Mouse (Mus musculus) hindbrain, embryonic 12.5 days (tissue): Measurements from ENCODE around the gene Ppcs. TPM values are rescaled to one million over a fixed set of nuclear protein-coding genes. Genes with fewer than 3 reads are reported as not detected.

Experiments used
- ATAC-seq: fragments of 200-750 bp; cut with Nextera tagmentation; 2 replicates; pipeline ENCODE4 v1.8.0; 2017; ENCODE audit warnings: moderate TSS enrichment; ENCODE audit not compliant: low FRiP score
- H3K27ac ChIP-seq: fragments of 300-500 bp; sonication (generic); 2 replicates; pipeline ENCODE4 v1.5.1; 2016; ENCODE audit warnings: mild to moderate bottlenecking
- H3K27me3 ChIP-seq: fragments of 300-500 bp; sonication (generic); 2 replicates; pipeline ENCODE4 v1.6.1; 2016; ENCODE audit warnings: mild to moderate bottlenecking
- H3K36me3 ChIP-seq: fragments of 300-500 bp; sonication (generic); 2 replicates; pipeline ENCODE4 v1.6.1; 2016; ENCODE audit warnings: mild to moderate bottlenecking
- H3K4me1 ChIP-seq: fragments of 300-500 bp; sonication (generic); 2 replicates; pipeline ENCODE4 v1.6.1; 2016
- H3K4me2 ChIP-seq: fragments of 300-500 bp; sonication (generic); replicated peaks from 2 replicates; pipeline ENCODE4 v1.6.1; 2016; ENCODE audit warnings: mild to moderate bottlenecking
- H3K4me3 ChIP-seq: fragments of 300-500 bp; sonication (generic); 2 replicates; pipeline ENCODE4 v1.5.1; 2016; ENCODE audit warnings: mild to moderate bottlenecking
- H3K9ac ChIP-seq: fragments of 300-500 bp; sonication (generic); 2 replicates; pipeline ENCODE4 v1.6.1; 2016; ENCODE audit warnings: mild to moderate bottlenecking, moderate library complexity
- H3K9me3 ChIP-seq: fragments of 300-500 bp; sonication (generic); replicated peaks from 2 replicates; pipeline ENCODE4 v1.6.1; 2016; ENCODE audit warnings: mild to moderate bottlenecking
- whole genome bisulfite sequencing: fragments of 180-500 bp; shearing (Covaris S2); methylation state at CpG from one replicate; pipeline ENCODE4 v1.1.7; 2016; 5-methylcytosine and 5-hydroxymethylcytosine counted together
- polyA plus RNA-seq: library from polyadenylated mRNA; unstranded; fragments of >200 nt; fragmentation: Nextera tagmentation; extraction: Ambion mirVana; gene quantifications from 2 replicates; pipeline ENCODE4 v1.2.1, GENCODE M21; 2016

Gene Ppcs
- polyA plus RNA-seq, 1 experiment from 2014 or later = 24.5 TPM

DNA sequence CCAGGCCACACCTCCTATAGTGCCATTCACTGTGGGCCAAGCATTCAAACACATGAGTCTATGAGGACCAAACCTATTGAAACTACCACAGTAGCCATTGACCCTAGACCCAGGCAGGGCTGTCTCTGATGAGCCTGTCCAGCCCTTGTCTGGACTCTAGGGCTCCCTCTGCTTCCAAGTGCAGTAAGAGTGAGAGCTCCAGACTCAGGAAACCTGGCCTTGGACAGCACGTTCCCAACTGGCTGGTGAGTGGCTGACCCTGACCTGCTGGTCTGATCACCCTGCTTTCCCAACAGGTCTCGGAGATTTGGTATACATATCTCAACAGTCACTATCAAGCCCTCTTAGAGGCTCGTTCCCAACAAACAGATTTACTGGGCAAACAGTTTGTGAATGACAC lies 25.6 kb upstream of the Ppcs start:
- Histone ChIP-seq H3K4me3 (no peak overlapping the region), H3K4me1 (no peaks in the 10 kb centered on the region), H3K36me3 (no peaks in the 10 kb centered on the region), H3K27ac (no peak overlapping the region), H3K9me3 (no peaks in the 10 kb centered on the region), H3K4me2 (no peak overlapping the region), H3K9ac (no peak overlapping the region), H3K27me3 (no peaks in the 10 kb centered on the region)
- 77% methylated on average over 3 of the region's 3 CpGs for WGBS
- ATAC-seq = no peak

DNA sequence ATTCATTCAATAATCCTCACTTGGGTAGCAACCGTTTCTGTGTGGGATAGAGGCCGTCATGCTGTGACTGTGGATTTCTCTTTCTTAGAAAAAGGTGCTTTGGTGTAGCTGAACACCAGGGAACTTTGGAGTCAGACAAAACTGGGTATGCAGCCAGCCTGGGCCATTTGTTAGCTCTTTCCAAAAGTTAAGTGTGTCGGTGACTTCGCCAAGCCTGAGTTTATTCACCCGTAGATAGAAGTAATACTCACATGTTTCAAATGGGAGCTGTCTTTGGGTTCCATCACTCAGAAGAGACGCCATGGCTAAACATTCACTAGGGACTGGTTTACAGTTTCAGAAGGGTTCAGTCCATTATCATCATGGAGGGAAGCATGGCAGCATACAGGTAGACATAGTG lies 25.0 kb upstream of the Ppcs start:
- Histone ChIP-seq H3K27me3 (no peaks in the 10 kb centered on the region), H3K36me3 (no peaks in the 10 kb centered on the region), H3K4me1 (peaks cover 4% of the 10 kb centered on the region), H3K9me3 (no peaks in the 10 kb centered on the region), H3K27ac (no peak overlapping the region), H3K4me2 (no peak overlapping the region), H3K9ac (no peak overlapping the region), H3K4me3 (no peak overlapping the region)
- no peak for ATAC-seq
- 95% methylated on average over 6 of the region's 6 CpGs for WGBS

DNA sequence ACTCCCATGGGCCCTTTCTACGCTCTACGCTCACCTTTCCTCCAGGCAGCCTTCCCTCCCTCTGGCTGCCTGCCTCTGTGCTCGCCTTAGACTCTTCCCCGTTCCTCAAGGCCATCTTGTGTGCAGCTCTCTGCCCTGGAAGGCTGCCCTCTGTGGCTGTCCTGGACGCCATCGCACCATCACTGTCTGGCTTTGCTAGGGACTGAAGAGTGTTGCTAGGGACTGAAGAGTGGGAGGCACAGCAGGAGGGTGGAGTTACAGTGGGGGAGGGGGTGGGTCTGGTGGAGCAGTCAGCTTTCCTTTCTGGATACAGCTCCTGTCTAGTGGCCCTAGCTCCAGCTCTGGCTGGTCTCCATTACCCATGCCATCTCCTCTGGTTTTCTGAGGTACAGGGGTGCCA lies 20.3 kb upstream of the Ppcs start:
- H3K9me3 ChIP-seq = no peaks in the 10 kb centered on the region
- H3K4me1 ChIP-seq = peaks cover 4% of the 10 kb centered on the region
- no peak overlapping the region for H3K4me3 ChIP-seq
- WGBS = 36% methylated on average over 6 of the region's 6 CpGs
- H3K27ac ChIP-seq = no peak overlapping the region
- H3K27me3 ChIP-seq = no peaks in the 10 kb centered on the region
- ATAC-seq = no peak
- H3K4me2 ChIP-seq = no peak overlapping the region
- H3K36me3 ChIP-seq = no peaks in the 10 kb centered on the region
- no peak overlapping the region for H3K9ac ChIP-seq

DNA sequence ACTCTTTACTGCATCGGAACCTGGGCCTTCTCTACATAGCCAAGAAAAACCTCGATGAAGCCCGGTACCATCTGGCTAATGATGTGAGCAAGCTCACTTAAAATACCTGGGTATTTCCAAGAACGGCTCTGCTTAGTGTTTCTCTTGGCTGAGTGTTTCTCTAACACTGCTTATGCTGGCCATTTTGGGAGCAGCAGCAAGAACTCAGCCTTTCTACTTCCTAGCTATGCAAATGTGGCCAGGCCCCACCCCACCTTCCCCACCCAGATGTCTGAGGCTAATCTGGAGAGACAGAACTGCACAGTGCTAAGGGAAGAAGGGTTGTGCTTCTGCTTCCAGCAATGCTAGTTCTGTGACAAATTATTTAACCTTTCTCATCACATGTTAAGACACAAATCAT lies 19.6 kb upstream of the Ppcs start:
- H3K9ac ChIP-seq = no peak overlapping the region
- no peak overlapping the region for H3K27ac ChIP-seq
- no peak overlapping the region for H3K4me3 ChIP-seq
- no peak overlapping the region for H3K4me2 ChIP-seq
- no peaks in the 10 kb centered on the region for H3K36me3 ChIP-seq
- peaks cover 4% of the 10 kb centered on the region for H3K4me1 ChIP-seq
- no peaks in the 10 kb centered on the region for H3K9me3 ChIP-seq
- 97% methylated on average over 4 of the region's 4 CpGs for WGBS
- ATAC-seq = no peak
- no peaks in the 10 kb centered on the region for H3K27me3 ChIP-seq

DNA sequence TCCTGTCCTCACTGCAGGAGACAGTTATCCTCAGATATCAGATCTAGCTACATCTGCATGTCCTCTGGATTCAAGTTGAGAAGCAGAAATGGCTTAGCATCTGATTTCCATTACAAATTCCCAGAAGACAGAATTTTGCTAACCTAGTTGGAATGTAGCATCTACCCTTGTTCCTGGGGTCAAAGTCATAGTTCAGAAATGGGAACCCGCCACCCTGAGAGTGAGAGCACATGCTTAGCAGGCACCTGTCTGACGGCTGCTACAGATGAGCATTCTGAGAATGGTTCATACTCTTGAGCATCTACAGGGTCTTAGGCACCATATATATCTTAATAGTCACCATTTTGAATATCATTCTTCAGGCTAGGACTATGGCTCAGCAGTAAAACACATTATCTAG lies 15.7 kb upstream of the Ppcs start:
- Histone ChIP-seq H3K9ac (no peak overlapping the region), H3K27ac (no peak overlapping the region), H3K4me1 (peaks cover 4% of the 10 kb centered on the region), H3K4me2 (no peak overlapping the region), H3K9me3 (peaks cover 8% of the 10 kb centered on the region), H3K36me3 (no peaks in the 10 kb centered on the region), H3K27me3 (peaks cover 5% of the 10 kb centered on the region; the same call in 1 of the 2 replicates), H3K4me3 (no peak overlapping the region)
- 83% methylated on average over 2 of the region's 2 CpGs for WGBS
- ATAC-seq = no peak

DNA sequence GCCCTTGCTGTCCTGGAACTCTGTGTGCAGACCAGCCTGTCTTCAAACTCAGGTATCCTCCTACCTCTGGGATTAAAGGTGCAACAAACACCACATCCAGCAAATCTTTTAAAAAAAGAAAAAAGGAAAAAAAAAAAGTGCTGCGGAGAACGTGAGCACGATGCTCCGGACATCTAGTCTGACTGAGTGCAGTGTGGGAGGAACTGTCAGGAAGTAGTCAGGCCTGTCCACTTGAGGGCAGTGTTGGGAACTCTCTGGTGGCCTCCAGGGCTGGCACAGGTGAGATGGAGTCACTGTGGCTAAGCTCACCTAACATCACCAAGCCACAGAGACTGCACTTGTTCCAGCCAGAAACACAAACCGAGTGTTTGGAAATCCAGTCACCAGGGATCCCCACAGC lies 8.5 kb upstream of the Ppcs start:
- Histone ChIP-seq H3K36me3 (no peaks in the 10 kb centered on the region), H3K9ac (no peak overlapping the region), H3K27me3 (peaks cover 16% of the 10 kb centered on the region), H3K4me1 (no peaks in the 10 kb centered on the region), H3K4me3 (no peak overlapping the region), H3K4me2 (no peak overlapping the region), H3K9me3 (peaks cover 2% of the 10 kb centered on the region), H3K27ac (no peak overlapping the region)
- no peak for ATAC-seq
- WGBS = 30% methylated on average over 5 of the region's 5 CpGs

DNA sequence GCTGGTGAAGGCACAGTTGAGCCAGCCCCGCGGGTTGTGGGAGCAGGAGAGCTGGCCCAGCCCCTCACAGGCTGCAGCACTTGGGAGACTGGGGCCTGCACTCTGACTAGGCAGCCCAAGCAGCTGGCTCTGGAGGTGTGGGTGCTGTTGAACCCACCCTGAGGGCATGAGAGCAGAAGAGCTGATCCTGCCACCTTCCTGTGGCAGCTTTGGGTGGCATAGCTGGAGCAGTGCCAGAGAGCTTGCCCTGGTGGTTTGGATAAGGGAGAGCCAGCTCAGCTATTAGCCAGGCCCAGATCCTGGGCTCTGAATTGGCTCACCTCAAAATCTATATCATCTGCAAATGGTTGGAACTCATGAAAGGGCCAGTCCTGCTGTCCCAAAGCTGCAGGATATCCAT lies 5.5 kb upstream of the Ppcs start:
- ATAC-seq = no peak
- WGBS = 61% methylated on average over 2 of the region's 2 CpGs
- no peaks in the 10 kb centered on the region for H3K36me3 ChIP-seq

DNA sequence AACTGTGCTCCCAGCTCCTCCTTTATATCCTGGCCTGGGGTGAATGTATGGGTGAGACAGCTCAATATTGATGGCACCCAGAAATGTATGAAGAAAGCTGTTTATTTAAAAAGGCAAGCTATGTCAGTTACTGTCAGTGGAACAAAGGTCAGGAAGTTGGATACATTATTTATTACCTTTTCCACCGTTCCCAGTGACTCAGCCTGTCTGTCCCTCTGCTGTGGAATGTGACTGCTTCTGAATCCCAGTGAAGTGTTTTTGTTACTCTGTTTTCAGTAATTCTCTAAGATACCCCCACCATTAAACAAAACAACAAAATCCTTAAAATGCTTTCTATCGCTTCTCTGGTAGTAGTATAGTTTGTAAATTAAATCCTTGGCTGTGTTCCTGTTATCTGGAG lies 3.4 kb upstream of the Ppcs start:
- H3K4me2 ChIP-seq = no peak overlapping the region
- H3K9ac ChIP-seq = no peak overlapping the region
- 62% methylated on average over 2 of the region's 2 CpGs for WGBS
- no peaks in the 10 kb centered on the region for H3K9me3 ChIP-seq
- peaks cover 14% of the 10 kb centered on the region for H3K27me3 ChIP-seq
- no peak overlapping the region for H3K27ac ChIP-seq
- H3K36me3 ChIP-seq = no peaks in the 10 kb centered on the region
- H3K4me3 ChIP-seq = no peak overlapping the region
- no peak for ATAC-seq
- H3K4me1 ChIP-seq = peaks cover 13% of the 10 kb centered on the region

More for the DNA sequence above, 5.5 kb upstream of the Ppcs start:
- peaks cover 5% of the 10 kb centered on the region for H3K4me1 ChIP-seq
- H3K27ac ChIP-seq = no peak overlapping the region
- H3K27me3 ChIP-seq = peaks cover 14% of the 10 kb centered on the region
- H3K4me3 ChIP-seq = no peak overlapping the region
- no peaks in the 10 kb centered on the region for H3K9me3 ChIP-seq
- H3K9ac ChIP-seq = no peak overlapping the region
- H3K4me2 ChIP-seq = no peak overlapping the region

DNA sequence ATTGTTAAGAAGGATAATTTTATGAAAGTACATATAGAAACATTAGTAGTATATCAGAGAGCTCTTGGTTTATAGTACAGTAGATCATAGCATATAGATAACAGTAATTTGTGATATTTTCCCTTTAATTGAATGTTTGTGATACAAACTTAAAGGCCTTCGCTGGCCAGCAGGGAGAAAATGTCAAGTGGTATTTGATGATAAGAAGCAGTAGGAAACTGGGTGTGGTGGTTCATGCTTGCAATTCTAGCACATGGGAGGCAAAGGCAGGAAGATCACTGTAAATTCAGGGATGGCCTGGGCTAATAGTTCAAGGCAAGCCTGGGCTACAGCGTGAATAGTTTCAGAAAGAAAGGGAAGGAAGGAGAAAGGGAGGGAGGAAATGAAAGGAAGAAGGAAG lies 2.9 kb upstream of the Ppcs start:
- H3K36me3 ChIP-seq = no peaks in the 10 kb centered on the region
- ATAC-seq = no peak
- 96% methylated on average over 2 of the region's 2 CpGs for WGBS

DNA sequence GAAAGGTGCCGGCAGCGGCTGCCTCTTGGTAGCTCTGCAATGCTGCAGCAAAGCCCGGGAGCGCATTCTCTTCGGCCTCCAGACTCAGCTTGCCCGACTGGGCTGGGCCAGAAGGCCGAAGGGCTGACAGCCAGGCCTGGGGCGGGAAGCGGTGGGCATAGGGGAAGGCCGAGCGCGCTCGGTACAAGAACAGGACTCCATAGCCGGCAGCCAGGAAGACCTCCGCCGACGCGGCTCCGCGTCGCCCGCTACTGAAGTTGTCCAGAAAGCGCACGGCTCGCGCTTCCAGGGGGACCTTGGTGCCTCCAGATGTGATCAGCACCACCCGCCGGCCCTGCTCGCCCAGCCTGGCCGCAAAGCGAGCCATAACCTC lies 313 bp downstream of the Ppcs start:
- Histone ChIP-seq H3K4me3 (peak overlapping the region; percentile 72), H3K27ac (peak overlapping the region; percentile 89), H3K4me2 (peak overlapping the region; percentile 89), H3K9me3 (no peaks in the 10 kb centered on the region), H3K4me1 (peaks cover 13% of the 10 kb centered on the region), H3K36me3 (0 out of 2 replicates have a peak, but pooled peaks cover 5% of the 10 kb centered on the region), H3K27me3 (0 out of 2 replicates have a peak, but pooled peaks cover 3% of the 10 kb centered on the region), H3K9ac (peak overlapping the region; percentile 84)
- WGBS = under 1% methylated on average over 22 of the region's 31 CpGs
- ATAC-seq = peak; percentile 72

More for the DNA sequence above, 2.9 kb upstream of the Ppcs start:
- no peak overlapping the region for H3K9ac ChIP-seq
- peaks cover 14% of the 10 kb centered on the region for H3K27me3 ChIP-seq
- no peaks in the 10 kb centered on the region for H3K9me3 ChIP-seq
- H3K4me2 ChIP-seq = no peak overlapping the region
- no peak overlapping the region for H3K4me3 ChIP-seq
- no peak overlapping the region for H3K27ac ChIP-seq
- H3K4me1 ChIP-seq = peaks cover 13% of the 10 kb centered on the region

DNA sequence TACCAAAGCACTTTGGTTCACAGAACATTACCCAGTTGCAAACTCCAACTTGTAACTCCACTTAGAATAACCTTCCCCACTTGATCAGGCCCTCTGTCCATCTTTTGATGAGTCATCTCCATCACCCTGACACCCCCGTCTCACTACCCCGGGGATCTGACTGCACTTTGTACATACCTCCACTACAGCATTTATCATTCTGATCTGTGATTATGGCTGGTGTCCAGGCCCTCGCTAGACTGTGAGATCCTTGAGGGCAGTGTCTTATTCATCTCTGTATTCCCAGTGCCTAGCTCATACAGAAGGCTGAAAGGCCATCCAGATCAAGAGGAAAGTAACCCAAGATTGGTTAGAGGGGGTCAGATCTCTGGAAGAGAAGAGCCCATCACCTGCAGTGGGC lies 1.0 kb downstream of the Ppcs start:
- Histone ChIP-seq H3K27me3 (0 out of 2 replicates have a peak, but pooled peaks cover 3% of the 10 kb centered on the region), H3K4me3 (peak overlapping the region; percentile 72), H3K9me3 (no peaks in the 10 kb centered on the region), H3K4me1 (peaks cover 13% of the 10 kb centered on the region), H3K4me2 (peak overlapping the region; percentile 89), H3K27ac (no peak overlapping the region; the same call in 1 of the 2 replicates), H3K9ac (peak overlapping the region; percentile 84), H3K36me3 (0 out of 2 replicates have a peak, but pooled peaks cover 5% of the 10 kb centered on the region)
- ATAC-seq = no peak
- 67% methylated on average over 3 of the region's 3 CpGs for WGBS

DNA sequence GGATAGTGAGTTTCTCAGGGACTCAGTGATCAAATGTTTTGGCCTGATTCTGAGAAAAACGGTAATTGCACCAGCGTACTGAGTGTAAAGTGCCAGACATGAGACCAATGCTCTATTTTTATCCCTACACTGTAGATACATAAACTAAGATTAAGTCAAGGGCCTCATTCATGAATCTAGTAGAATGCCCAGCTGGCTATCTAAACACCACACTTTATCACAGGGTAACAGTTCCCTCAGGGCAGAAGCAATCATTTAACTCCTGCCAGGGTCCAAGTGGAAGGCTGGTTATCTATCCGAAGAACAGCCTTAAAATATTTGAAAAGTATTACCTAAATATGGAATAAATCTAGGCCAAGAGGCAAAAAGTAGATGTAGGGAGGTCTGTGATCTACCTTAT lies 4.3 kb downstream of the Ppcs start:
- Histone ChIP-seq H3K9ac (no peak overlapping the region), H3K9me3 (no peaks in the 10 kb centered on the region), H3K4me1 (peaks cover 19% of the 10 kb centered on the region), H3K27me3 (no peaks in the 10 kb centered on the region), H3K4me3 (no peak overlapping the region), H3K36me3 (0 out of 2 replicates have a peak, but pooled peaks cover 5% of the 10 kb centered on the region), H3K27ac (no peak overlapping the region), H3K4me2 (no peak overlapping the region)
- no peak for ATAC-seq
- 89% methylated on average over 3 of the region's 3 CpGs for WGBS

DNA sequence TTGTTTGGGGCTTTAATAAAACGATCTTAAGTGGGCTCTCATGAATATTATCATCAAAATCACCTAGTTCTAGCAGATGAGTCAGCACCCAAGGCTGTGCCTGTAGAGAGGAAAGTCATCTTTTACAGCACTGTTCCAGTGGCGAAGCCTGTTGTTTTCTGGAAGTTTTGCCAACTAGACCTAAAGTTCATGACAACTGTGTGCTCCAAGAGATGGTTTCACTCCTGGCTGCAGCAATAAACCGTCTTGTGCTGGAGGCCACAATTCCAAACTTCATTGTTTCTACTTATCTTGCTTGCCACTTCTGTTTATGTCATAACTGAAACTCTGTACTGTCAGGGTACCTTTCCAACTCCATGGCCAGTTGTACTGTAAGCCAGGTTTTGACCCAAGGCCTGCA lies 5.0 kb downstream of the Ppcs start:
- H3K27me3 ChIP-seq = no peaks in the 10 kb centered on the region
- 0 out of 2 replicates have a peak, but pooled peaks cover 5% of the 10 kb centered on the region for H3K36me3 ChIP-seq
- no peak for ATAC-seq
- no peak overlapping the region for H3K4me3 ChIP-seq
- no peak overlapping the region for H3K9ac ChIP-seq
- no peak overlapping the region for H3K27ac ChIP-seq
- WGBS = 84% methylated on average over 3 of the region's 3 CpGs
- peaks cover 21% of the 10 kb centered on the region for H3K4me1 ChIP-seq
- H3K9me3 ChIP-seq = no peaks in the 10 kb centered on the region
- H3K4me2 ChIP-seq = no peak overlapping the region
